Mouse (Mus musculus) kidney, adult 8-10 months (tissue): ENCODE data around the gene Hps1.
A peak's percentile ranks its signal among the peaks of the same experiment; 100 is the strongest.
"Not testable (repeated sequence)": the region's sequence is repeated elsewhere in the genome, so short reads cannot be mapped to it uniquely, and the experiment has no call there.

ENCODE experiments used
- DNase-seq, 2 experiments: peaks; one replicate each; pipeline ENCODE4 v3.0.0; 2022

The Hps1 gene

DNA sequence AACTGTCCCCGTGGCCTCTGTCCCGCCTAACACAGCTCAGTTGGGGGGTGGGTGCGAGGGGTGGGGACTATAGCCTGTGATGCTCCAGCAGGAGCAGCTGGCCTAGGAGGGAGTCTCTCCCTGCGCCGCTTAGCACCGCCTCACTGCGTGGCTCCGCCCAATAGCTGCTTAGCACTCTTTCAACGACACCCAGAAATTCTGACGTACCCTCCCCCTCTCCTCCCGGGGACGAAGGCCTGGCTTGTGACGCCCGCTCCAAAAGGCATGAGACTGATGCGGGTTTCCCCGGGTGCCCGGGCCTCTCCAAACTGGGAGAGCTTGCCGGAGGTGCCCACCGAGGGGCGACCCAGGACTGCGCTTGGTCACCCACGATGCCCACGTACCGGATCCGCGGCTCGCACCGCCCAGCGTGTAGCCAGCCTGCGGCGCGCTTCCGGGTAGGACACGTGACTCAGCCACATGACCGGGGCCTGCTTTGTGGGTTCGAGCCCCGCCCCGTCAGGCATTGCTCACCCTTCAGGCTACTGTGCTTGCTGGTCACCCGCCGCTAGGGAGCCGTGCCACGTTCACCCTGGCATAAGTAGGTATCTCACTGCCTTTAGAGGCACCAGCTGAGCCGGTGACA is at the start of gene Hps1:
TSS of gene Hps1 (minus strand) at position 448 of the 625 bp plus-strand sequence.
- DNase-seq = peak; percentile 84 to 85

DNA sequence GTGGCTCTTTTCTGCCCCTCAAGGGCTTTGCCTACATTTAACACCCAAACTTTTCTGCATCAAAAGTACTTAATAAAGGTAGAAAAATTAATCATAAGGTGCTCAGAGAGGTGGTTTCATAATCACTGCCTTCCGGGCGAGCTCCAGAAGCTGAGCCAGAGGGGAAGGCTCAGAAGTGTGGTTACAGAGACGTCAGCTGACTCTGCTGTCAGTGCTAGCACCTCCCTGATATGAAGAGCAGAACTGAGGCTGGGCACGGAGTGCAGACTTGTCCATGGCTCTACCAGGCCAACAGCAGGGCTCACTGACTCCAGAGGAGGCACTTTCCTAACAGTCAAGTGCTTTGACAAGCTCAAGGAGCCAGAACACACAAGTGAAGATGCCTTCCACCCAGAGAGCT is 49.4 kb upstream of the Hps1 start:
- DNase-seq = no peak

DNA sequence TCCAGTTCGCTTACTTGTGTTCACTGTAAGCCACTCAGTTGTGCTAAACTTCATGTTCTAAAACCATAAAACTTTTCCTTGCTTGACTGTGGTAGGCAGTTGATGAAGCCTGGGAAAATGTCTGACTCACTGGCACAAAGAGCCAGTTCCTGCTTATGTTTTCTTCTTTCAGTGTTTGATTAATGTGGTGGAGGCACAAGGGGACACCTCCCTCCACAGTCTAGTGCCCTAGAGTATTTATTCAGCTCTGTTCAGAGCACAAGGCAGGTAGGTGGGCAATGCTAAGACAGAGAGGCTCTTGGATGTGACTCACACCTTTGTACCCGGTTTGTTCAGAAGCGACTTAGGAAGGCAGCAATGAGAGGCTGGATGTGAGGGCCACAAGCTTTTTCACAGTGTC is 48.1 kb upstream of the Hps1 start:
- no peak for DNase-seq

DNA sequence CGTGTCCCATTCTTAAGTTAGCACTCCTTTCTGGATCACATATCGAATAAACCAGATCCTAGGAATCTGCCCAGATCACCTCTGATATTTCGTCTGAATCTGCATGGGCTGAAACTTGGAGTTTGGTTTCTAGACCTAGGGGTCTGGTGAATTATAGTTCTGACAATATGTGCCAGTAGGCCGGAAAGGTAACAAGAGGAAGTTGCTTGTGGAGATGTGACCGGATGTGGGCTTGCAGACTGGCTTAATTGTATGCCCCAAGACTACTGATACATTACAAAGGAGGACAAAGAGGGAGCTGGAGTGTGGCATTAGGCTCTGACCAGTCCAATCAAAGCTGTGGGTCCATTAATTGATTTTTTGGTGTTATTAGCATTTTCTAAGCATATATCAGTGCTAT is 40.3 kb upstream of the Hps1 start:
- DNase-seq = no peak

DNA sequence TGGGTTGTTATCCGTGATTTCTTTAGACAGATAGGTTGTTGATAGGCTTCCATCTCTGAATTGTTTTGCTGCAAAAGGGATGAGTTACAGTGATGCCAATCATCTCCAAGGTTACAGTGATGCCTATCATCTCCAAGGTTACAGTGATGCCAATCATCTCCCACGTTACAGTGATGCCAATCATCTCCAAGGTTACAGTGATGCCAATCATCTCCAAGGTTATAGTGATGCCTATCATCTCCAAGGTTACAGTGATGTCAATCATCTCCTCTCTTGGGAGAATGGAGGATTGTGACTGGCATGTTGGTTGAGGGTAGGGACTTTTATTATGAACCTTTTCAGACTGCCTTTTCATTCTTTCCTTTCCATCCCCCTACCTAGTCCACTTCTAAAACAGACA is 38.0 kb upstream of the Hps1 start:
- DNase-seq = no peak

DNA sequence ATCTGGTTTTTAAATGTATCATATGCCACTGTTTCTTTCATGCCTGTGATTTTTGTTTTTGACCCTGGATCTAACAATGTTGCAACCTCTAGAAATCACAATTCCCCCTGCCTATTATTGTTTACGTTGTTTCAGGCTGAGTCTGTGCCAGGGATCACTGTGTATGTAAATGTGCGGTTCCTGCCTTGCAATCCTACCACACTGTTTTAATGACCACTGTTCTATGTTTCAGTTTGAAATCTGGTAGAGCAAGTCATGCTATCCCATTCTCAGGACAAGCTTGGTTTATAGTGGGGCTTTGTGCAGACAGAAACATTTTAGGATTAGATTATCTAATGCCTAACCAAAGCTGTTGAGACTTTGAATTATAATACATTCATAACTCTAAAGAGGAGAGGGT is 36.5 kb upstream of the Hps1 start:
- DNase-seq = no peak

DNA sequence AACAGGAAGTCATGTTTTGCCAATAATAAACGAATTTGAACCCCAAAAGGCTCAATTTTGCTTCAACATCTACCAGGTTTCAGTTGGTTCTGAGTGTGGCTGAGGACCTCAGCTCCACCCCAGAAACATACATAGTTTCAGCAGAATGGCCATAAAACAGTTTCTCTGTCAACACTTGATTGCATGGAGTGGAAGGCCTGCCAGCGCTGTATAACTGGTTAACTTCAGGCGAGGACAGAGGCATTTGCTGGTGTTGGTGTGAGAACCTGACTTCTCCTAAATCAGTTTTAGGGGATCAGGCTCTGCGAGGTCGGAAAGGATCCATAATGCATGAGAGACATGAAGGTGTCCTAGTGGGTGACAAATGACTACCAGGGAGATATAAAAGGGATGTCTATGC is 30.4 kb upstream of the Hps1 start:
- DNase-seq = no peak

DNA sequence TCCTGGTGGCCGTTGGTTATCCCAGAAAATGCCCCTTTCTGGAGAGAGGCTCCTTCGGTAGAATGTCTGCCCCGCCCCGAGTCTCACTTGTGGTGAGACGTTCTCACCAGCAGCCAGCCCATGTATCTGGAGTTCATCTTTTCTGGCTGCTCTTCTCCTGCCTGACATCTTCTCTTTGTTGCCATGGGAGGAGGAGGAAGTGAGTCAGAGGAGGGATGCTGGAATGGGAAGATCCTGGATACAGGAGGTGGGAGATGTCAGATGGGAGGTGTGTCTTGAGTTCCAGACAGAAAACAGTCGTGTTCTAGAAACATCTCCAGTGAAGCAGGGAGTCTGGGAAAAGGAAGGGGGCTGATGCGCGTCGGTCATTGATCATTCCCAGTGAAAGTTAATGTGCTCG is 29.7 kb upstream of the Hps1 start:
- no peak for DNase-seq

DNA sequence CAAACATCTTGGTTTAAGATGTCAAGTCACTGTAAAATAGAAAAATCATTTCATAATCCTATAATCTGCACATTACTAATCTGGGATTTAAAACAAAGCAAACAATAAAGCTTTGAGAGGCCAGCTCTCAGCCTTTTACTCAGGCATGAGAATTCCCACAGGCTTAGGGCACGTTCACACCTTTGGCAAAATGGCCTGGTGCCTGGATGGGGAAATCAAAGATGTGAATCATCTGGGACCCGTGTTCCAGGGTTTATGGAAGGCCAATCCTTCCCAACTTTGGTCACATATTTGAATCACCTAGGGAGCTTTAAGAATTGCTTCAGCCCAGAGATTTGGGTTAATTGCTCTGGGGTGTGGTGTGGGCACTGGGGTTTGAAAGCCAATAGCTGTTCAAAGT is 18.1 kb upstream of the Hps1 start:
- DNase-seq = no peak

DNA sequence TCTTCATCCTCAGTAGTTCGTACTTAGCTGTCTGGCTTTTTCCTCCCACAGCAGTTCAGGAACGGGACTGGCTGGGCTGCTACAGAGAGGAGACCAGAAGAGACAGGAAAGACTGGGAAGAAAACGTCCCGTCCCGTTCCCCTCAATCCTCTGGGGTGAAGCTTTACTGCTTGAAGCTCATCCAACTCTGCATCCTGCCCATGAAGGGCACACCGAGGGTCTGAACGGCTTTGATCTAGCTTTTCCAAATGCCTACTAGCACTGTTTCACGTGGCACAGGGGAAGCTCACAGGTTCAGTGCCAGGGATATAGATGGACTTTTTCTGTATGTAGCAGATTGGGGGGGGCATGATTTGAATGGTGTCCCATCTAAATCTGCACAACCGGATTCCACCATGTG is 16.0 kb upstream of the Hps1 start:
- no peak for DNase-seq

DNA sequence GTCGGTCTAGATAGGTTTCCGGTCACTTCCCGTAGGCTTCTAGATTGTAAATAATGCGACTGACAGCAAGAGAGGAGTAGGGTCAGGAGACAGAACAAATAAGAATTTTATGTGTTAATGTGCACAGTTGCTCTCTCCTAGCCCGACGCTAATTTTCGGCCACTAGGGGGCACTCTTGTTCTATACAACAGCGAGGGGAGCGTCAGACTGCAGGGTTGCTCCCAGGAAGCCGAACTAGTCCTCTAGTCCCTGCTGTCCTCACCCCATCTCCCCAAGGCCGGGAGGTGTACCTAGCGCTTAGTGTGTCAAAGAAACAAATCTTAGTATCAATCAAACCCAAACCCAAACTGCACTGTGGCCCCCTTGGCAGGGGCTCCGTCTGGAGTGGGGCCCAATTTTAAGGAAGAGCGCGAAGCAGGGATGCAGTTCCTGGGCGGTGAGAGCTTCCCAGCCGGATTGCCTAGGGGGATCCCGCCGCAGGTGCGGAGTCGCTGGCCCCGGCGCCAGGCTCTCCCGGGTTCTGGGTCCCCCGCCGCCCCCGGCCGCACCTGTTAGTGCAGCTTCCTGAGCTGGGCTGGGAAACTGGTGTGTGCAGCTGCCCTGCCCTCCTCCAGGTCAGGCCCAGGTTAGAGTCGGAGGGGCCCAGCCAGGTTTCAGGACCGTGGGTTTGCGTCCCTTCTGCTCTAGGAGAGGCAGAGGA is 15.3 kb upstream of the Hps1 start:
- peak; percentile 58 to 81 for DNase-seq

DNA sequence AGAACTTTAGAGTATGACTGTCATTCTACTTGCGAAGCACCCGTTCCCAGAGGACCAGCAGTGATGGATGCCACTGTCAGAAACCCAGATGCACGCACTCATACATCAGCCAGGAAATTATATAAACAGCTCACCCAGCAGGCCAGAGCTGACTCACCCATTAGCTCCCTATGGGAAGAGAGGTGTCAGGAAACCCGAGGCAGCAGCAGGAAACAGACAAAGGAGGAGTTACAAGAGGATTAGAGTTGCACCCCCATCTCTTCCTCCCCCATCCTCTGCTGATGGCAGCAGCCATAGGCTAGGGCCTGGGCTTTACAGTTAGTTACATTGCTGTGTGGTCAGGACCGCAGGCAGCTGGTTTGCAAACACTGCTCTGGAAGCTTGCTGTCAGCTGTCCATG is 8.5 kb upstream of the Hps1 start:
- DNase-seq = no peak

DNA sequence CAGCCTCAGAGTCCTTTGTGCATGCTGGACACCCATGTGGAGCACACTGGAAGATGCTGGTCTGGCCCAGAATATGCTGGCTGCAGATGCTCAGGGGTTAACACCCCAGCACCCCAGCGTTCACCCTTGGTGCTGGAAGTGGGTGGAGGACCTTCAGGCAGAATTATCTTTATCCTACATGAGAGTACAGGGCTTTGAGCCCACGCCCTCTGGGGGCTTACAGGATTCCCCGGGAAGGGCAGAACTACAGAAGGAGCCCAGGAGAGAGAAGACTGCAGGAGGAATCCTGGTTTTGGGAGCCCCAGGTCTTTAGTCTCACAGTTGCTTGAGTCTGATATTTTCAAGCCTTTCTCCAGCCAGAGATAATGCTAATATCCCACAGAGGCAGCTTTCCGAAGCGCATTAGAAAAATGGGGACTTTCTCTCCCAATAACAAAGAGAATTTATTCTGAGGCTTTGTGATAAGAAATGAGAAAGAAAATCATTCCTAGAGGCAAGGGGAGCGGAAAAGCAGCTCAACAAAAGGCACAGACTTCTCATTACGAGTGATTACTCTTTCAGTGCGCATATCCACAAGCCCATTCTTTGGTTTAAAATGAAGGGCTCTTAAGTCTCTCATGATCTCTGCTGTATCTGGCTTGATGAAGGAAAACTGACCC is 5.9 kb upstream of the Hps1 start:
- no peak for DNase-seq

DNA sequence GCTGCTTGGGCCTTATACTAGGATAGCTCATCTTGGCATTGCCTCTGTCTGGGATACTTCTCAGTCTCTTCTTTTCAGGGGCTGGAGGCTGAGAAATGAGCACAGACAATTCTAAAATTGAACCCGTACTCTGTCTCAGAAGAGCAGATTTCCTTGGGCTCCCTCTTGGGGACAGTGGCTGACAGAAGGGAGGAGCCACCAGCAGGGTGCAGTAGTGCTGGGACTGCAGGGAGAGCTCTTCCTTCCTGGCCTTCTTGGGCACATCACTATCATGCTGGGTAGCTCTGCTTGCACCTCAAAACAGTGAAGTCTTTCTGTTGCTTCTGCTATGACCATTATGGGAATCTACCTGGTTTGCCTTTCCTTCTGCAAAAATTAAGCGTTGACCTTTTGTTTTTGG is 5.4 kb upstream of the Hps1 start:
- no peak for DNase-seq

DNA sequence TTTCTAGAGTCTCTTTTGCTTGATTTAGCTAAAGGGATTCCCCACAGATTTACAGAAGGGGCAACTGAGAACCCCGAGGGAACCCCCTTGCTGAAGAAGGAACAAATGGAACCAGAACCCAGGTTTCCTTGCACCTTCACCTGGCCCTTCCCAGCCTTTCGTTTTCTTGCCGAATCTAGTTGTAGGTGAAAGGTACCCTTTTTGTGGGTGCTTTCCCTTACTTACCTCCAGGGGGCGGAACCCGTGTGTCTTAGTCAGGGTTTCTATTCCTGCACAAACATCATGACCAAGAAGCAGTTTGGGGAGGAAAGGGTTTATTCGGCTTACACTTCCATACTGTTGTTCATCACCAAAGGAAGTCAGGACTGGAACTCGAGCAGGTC is 369 bp upstream of the Hps1 start:
- DNase-seq = not testable (repeated sequence)

DNA sequence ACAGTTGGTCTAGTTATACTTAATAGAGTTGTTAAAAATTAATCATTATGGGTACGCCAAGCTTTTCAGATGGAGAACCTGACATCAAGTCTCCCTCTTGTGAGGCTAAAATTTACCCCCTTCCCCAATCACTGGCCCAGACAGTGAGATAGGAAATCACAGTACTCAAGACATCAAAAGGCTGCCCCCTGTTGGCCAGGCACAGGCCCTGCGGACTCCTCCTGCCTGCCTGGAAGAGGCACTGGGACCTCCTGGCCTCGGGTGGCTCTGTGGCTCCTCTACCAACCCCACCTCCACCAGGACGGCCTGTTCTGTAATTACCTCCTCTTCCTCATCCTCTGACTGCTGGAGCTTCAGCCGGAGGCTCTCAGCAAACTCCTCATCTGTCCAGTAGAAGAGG is 2.0 kb downstream of the Hps1 start:
- peak; percentile 22 to 41 for DNase-seq

DNA sequence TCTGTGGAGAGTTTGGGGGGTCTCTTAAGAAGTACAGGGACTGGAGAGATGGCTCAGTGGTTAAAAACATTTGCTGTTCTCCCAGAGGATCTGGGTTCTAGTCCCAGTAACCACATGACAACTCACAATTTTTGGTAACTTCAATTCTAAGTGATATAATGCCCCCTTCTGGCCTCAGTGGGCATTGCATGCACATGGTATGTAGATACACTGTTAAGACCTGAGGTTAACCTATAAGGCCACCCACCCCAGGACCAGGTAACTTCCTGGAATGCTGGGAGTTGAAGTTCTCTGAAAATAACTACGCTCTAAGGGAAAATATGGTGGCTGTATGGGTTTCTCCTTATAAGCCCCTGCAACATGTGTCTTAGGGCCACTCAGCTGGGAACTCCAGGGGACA is 3.0 kb downstream of the Hps1 start:
- DNase-seq = peak in 1 of 2 experiments; percentile 65

DNA sequence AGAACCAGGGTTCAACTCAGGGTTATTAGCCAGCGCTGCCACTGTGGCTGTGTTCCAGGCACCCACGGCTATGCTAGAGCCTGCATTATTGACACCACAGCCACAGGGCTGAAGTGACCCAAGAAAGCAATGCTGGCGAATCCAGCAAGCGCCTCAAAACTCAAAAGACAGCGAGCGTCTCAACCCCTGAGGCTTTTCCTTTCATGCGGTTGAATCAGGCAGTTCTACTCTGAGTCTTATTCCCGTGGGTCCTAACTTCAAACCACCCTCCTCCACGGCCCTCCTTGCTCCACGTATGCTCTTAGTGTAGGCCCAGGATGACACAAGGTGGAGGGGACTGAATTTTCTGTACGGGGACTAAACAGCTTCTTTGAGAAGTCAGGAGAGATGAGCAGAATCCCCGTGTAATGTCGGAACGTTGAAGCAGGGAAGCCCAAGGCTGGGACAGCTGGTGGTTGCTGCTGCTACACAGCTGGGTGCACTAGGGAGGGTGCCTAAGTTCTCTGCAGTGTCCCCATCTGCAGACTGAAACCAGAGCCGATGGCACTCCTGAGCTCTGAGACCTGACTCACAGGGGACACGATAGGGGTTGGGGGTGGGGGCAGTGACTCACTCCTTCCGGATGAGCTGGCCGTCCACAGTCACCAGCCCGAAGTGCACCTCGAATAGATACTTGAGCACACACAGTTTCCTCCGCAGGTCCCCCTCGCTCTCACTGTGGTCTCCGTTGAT is 9.5 kb downstream of the Hps1 start:
- DNase-seq = no peak

DNA sequence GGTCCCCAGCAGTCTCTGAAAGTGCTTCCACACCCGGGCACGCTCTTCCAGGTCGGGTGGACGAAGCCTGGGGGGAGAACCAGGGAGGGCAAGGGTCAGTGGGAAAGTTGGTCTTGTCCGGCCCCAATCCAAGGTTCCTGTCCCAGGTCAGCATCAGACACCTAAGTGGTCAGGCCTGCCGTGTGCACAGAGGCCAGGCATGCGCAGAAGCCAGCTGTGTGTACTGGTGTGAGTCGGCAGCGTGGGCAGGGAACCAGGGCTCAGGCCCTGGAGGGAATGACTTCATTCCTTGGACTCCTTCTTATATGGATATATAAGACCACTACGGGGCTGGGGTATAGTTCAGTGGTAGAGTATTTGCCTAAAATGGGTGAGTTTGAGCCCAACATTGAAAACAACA is 10.1 kb downstream of the Hps1 start:
- peak; percentile 41 to 45 for DNase-seq

DNA sequence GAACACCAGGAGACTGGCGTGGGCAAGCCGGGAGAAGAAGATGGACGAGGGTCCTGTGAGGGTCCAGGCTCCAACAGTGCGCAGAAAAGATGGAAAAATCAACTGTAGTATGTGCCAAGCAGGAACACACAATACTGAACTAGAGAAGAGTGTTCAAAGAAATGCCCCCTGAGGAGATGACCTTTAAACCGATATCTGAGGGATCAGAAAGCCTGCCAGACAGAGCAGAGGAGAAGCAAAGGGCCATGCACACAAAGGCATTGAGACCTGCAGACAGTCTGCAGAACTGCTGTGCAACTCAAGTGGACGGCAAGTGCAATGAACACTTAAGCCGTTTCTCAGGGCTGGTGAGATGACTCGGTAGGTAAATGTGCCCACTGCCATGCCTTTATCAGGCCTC is 12.4 kb downstream of the Hps1 start:
- peak; percentile 34 to 40 for DNase-seq

DNA sequence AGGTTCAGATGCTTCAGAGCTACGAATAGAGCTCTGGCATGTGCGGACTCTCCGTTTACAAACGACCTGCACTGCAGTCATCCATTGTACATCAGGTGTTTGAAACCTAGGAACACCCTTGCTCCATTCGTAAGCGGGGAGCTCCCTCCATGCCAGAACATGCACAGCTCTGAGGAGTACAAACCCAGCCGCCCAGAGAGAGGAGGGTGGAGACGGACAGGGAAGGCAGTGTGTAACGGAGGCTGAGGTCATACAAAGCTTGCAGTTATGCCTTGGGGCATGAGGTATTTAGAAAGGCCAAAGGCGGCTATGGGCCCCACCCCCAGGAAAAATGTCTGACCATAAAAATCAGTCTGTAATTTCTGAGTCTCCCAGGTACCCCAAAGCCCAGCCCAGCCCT is 15.4 kb downstream of the Hps1 start:
- DNase-seq = no peak

DNA sequence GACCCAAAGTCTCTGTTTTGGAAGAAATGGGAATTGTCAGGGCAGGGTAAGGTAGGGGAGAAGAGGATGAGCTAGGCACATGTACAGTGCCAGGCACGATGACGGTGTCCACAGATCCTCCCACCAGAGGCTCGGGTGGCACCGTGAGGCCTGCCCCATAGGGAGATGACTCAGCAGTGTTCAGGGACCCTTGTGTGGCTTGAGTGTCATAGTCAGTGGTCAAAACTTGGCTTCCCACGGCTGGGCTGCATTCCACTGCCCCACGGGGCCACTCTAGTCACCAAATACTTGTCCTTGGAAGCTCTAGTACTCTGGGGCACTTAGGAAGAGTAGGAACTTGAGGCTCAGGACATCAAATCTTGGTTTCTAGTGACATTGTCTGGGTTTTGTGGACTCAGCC is 23.1 kb downstream of the Hps1 start:
- no peak for DNase-seq

DNA sequence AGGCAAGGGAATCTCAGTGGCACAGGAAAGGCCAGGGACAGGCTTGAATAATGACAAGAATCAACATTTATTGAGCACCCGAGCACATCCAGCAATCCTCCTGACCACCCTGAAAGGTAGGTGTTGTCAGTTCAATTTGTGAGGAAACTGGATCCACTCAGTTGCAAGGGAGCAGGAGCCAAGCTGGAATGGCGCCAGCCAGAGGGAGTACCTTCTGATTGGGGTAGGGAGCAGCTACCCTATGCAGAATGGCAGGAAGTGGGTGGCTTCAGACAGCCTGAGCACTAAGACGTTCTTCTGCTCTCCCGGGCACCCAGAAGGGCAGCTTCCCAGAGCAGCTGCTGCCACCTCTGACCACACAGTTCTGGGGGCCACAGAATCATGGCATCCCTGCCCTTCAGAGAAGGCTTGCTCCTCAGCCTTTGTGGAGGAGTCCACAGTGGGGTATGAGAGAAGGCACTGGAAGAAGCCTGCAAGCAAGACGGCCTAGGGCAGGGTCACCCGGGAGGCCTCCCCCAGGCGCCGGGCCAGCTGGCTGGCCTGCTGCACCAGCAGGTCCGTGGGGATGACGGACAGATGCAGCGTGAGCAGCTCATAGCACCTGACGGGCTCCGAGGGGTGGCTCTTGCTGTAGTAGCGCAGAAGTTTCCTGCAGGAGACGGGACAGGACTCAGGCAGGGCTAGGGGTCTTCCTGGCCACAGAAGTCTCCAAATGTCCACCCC is 24.5 kb downstream of the Hps1 start:
- DNase-seq = peak; percentile 66 to 68
